Mouse (Mus musculus): ENCODE data around the gene Wdr59. TPM values are rescaled to one million over a fixed set of nuclear protein-coding genes. Genes with fewer than 3 reads are reported as not detected.

The Wdr59 gene
- polyA plus RNA-seq, 1 experiment: not detected

- WGBS: 29% methylated on average over 9 of the region's 9 CpGs
- Histone ChIP-seq H3K4me1 (ENCODE audit: control insufficient read depth, insufficient read depth, low read length) (no peaks in the 10 kb centered on the region), H3K4me3 (ENCODE audit: insufficient read depth, low read depth, low read length) (no peak overlapping the region), H3K27ac (ENCODE audit: insufficient read depth, low read depth, low read length) (no peak overlapping the region)
- TF ChIP-seq POLR2A (IDR thresholded peaks at IDR 0.05; ENCODE audit: insufficient read depth, low read depth, low read length) (no peak), CTCF (IDR thresholded peaks at IDR 0.05; ENCODE audit: insufficient read depth, low read depth, low read length) (no peak; the same call in 1 of the 2 replicates)
These were observed 103.3 kb downstream of the Wdr59 start for GRCm38 (mm10) chr8:111418601-111419000.

- H3K27ac ChIP-seq (ENCODE audit: insufficient read depth, low read depth, low read length): no peak overlapping the region
- TF ChIP-seq POLR2A (IDR thresholded peaks at IDR 0.05; ENCODE audit: insufficient read depth, low read depth, low read length): no peak
- no peak for TF ChIP-seq CTCF (IDR thresholded peaks at IDR 0.05; ENCODE audit: insufficient read depth, low read depth, low read length)
- WGBS: 90% methylated on average over 10 of the region's 10 CpGs
- no peaks in the 10 kb centered on the region for H3K4me1 ChIP-seq (ENCODE audit: control insufficient read depth, insufficient read depth, low read length)
- no peak overlapping the region for H3K4me3 ChIP-seq (ENCODE audit: insufficient read depth, low read depth, low read length)
These were observed 104.7 kb downstream of the Wdr59 start for GRCm38 (mm10) chr8:111417222-111417621.

- WGBS: 61% methylated on average over 4 of the region's 4 CpGs
- Histone ChIP-seq H3K27ac (ENCODE audit: insufficient read depth, low read depth, low read length) (no peak overlapping the region), H3K4me1 (ENCODE audit: control insufficient read depth, insufficient read depth, low read length) (no peaks in the 10 kb centered on the region), H3K4me3 (ENCODE audit: insufficient read depth, low read depth, low read length) (no peak overlapping the region)
- no peak for TF ChIP-seq POLR2A (IDR thresholded peaks at IDR 0.05; ENCODE audit: insufficient read depth, low read depth, low read length)
- no peak for TF ChIP-seq CTCF (IDR thresholded peaks at IDR 0.05; ENCODE audit: insufficient read depth, low read depth, low read length)
These were observed 118.5 kb downstream of the Wdr59 start for GRCm38 (mm10) chr8:111403391-111403790.

Other genes starting within 250 kb of the Wdr59 start
- gene Rfwd3, start 221.9 kb downstream of the Wdr59 start, polyA plus RNA-seq (2012; ENCODE audit: insufficient read depth, insufficient read length, low replicate concordance, missing spikeins): not detected in 2 replicates
- not detected in 2 replicates for gene Mlkl, start 183.9 kb downstream of the Wdr59 start, polyA plus RNA-seq (2012; ENCODE audit: insufficient read depth, insufficient read length, low replicate concordance, missing spikeins)
- not detected in 2 replicates for gene Fa2h, start 128.3 kb downstream of the Wdr59 start, polyA plus RNA-seq (2012; ENCODE audit: insufficient read depth, insufficient read length, low replicate concordance, missing spikeins)
- 177 TPM in 1 of 2 replicates, not detected in the other for gene Znrf1, start 14.0 kb upstream of the Wdr59 start, polyA plus RNA-seq (2012; ENCODE audit: insufficient read depth, insufficient read length, low replicate concordance, missing spikeins)
- gene Ldhd, start 108.3 kb upstream of the Wdr59 start, polyA plus RNA-seq (2012; ENCODE audit: insufficient read depth, insufficient read length, low replicate concordance, missing spikeins): not detected in 2 replicates
- not detected in 2 replicates for gene Zfp1, start 121.3 kb upstream of the Wdr59 start, polyA plus RNA-seq (2012; ENCODE audit: insufficient read depth, insufficient read length, low replicate concordance, missing spikeins)
- gene Ctrb1, start 168.9 kb upstream of the Wdr59 start, polyA plus RNA-seq (2012; ENCODE audit: insufficient read depth, insufficient read length, low replicate concordance, missing spikeins): not detected in 2 replicates
- not detected in 2 replicates for gene Bcar1, start 221.7 kb upstream of the Wdr59 start, polyA plus RNA-seq (2012; ENCODE audit: insufficient read depth, insufficient read length, low replicate concordance, missing spikeins)